Mouse (Mus musculus): ENCODE results near the gene Olfr1502.
"Not testable (repeated sequence)": the region's sequence is repeated elsewhere in the genome, so short reads cannot be mapped to it uniquely, and the experiment has no call there.

Gene Olfr1502

GRCm38 (mm10) chr19:13861495-13861894 is at the start of gene Olfr1502:
Olfr1502 (plus strand) TSS chr19:13861795.
- DNase-seq: no peak

- DNase-seq: no peak
Observed at GRCm38 (mm10) chr19:13812823-13813222, 48.8 kb upstream of the Olfr1502 start.

- no peak for DNase-seq
Observed at GRCm38 (mm10) chr19:13818827-13819226, 42.8 kb upstream of the Olfr1502 start.

- no peak for DNase-seq
Observed at GRCm38 (mm10) chr19:13819347-13819746, 42.2 kb upstream of the Olfr1502 start, which contains the start of gene Olfr1499. Olfr1499 (minus strand) TSS chr19:13819447.

- no peak for DNase-seq
Observed at GRCm38 (mm10) chr19:13820847-13821246, 40.7 kb upstream of the Olfr1502 start.

GRCm38 (mm10) chr19:13828447-13828846 is 33.1 kb upstream of the Olfr1502 start:
- no peak for DNase-seq

- DNase-seq: no peak
Observed at GRCm38 (mm10) chr19:13830388-13830787, 31.2 kb upstream of the Olfr1502 start, which contains the start of gene Olfr1500. Olfr1500 (minus strand) TSS chr19:13830488.

- DNase-seq: not testable (repeated sequence)
Observed at GRCm38 (mm10) chr19:13850592-13850991, 11.0 kb upstream of the Olfr1502 start, which contains the start of gene Olfr1501. Olfr1501 (minus strand) TSS chr19:13850692.

- DNase-seq: no peak
Observed at GRCm38 (mm10) chr19:13897828-13898227, 36.2 kb downstream of the Olfr1502 start, which contains the start of gene Olfr1504. Olfr1504 (minus strand) TSS chr19:13897928.
